Mouse (Mus musculus): Measurements from ENCODE around the gene Arid3a. TPM values are rescaled to one million over a fixed set of nuclear protein-coding genes. Genes with fewer than 3 reads are reported as not detected.

Arid3a gene
- total and polyA plus RNA-seq, 3 experiments = 48.4 to 114 (median 94.4) TPM

DNA sequence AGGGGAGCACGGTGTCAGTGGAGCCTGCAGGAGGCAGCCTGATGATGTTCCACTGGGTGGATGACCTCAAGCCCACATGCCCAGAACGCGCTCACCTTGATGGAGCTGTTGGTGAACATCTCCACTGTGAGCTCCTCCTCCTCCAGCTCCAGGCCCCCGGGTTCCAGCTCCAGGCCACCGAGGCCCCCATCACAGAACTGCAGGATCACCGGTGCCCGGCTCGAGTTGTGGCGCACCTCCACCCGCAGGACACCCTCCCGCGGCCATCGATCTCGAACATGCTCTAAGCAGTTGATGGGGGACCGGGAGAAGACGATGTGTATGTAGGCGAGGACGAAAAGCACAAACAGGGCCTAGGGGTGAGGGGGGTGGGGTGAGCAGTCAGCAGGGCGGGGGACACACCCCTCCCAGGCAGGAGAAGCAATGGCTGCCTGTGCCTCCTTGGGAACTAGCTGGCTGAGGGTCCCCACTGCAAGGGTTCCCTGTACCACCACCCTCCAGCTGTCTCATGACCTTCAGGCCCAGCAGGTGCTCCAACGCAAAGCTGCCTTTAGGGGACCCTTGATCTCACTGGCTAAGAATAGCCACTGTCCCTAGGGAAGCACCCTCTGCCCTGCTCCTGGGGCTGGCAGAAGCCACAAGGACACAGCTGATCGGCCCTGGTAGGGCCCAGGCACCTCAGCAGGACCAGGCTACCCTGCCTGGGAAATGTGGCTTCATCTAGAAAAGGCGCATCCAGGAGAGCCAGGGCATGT is 52.7 kb downstream of the Arid3a start:
- Histone ChIP-seq H3K27ac (ENCODE audit: insufficient read depth, low read depth) (no peak overlapping the region), H3K4me3 (replicated peaks in 1 of 3; ENCODE audit: low read depth in 2 of 3, low read length in 2 of 3, poor library complexity in 1 of 3) (no peak overlapping the region), H3K9me3 (replicated peaks; ENCODE audit: low read length) (peaks cover 17% of the 10 kb centered on the region), H3K27me3 (replicated peaks) (no peaks in the 10 kb centered on the region), H3K4me1 (ENCODE audit: control insufficient read depth in 1 of 2, insufficient read depth in 2 of 2) (peaks cover 18 to 34% of the 10 kb centered on the region in 2 experiments), H3K9ac (ENCODE audit: insufficient read depth, low read depth) (no peak overlapping the region), H3K79me2 (replicated peaks; ENCODE audit: control insufficient read depth, extremely low read depth, insufficient read depth, poor library complexity, severe bottlenecking) (peaks cover 35% of the 10 kb centered on the region), H3K36me3 (replicated peaks in 1 of 2; ENCODE audit: control insufficient read depth in 1 of 2, insufficient read depth in 1 of 2, low read length in 1 of 2) (peaks cover 61 to 78% of the 10 kb centered on the region in 2 experiments), H3K4me2 (ENCODE audit: insufficient read depth, low read depth, poor library complexity, severe bottlenecking) (no peak overlapping the region)
- in situ Hi-C loops (cut with MboI; ENCODE audit: low pct_ligation_motif_present, low pct_unique_long_range_greater_than_20kb, low sequenced_read_pairs) (no loop called here), dilution Hi-C loops (cut with MboI; ENCODE audit: extremely low pct_ligation_motif_present, extremely low pct_unique_long_range_greater_than_20kb, low sequenced_read_pairs) (no loop called here)
- TF ChIP-seq CHD1 (IDR thresholded peaks at IDR 0.05; ENCODE audit: low read depth, low read length) = no peak
- TF ChIP-seq RCOR1 (conservative IDR thresholded peaks at IDR 0.05; ENCODE audit: low read depth, low read length) = no peak
- TF ChIP-seq MAX (IDR thresholded peaks at IDR 0.05; ENCODE audit: low read length) = no peak
- no peak for TF ChIP-seq MEF2A (IDR thresholded peaks at IDR 0.05; ENCODE audit: borderline replicate concordance, low read depth, low read length)
- no peak for TF ChIP-seq HCFC1 (IDR thresholded peaks at IDR 0.05; ENCODE audit: low read depth, low read length)
- TF ChIP-seq MXI1 (IDR thresholded peaks at IDR 0.05; ENCODE audit: low read depth, low read length) = no peak
- TF ChIP-seq NELFE (IDR thresholded peaks at IDR 0.05; ENCODE audit: low read depth, low read length) = no peak
- no peak for TF ChIP-seq MAZ (IDR thresholded peaks at IDR 0.05; ENCODE audit: low read depth, low read length)
- no peak for TF ChIP-seq NRF1 (IDR thresholded peaks at IDR 0.05; ENCODE audit: low read depth, low read length)
- no peak for TF ChIP-seq POLR2AphosphoS2 (IDR thresholded peaks at IDR 0.05; ENCODE audit: low read depth, low read length)
- no peak for TF ChIP-seq SMC3 (IDR thresholded peaks at IDR 0.05; ENCODE audit: low read depth, low read length)
- no peak for TF ChIP-seq IRF4 (IDR thresholded peaks at IDR 0.05; ENCODE audit: low read depth, low read length)
- TF ChIP-seq MYC (IDR thresholded peaks at IDR 0.05; ENCODE audit: low read depth, low read length) = no peak
- TF ChIP-seq SIN3A (IDR thresholded peaks at IDR 0.05; ENCODE audit: low read length) = no peak
- TF ChIP-seq ZMIZ1 (IDR thresholded peaks at IDR 0.05; ENCODE audit: low read depth, low read length) = no peak
- no peak for TF ChIP-seq RAD21 (IDR thresholded peaks at IDR 0.05; ENCODE audit: low read depth, low read length)
- TF ChIP-seq PAX5 (IDR thresholded peaks at IDR 0.05; ENCODE audit: low read length) = no peak
- no peak for DNase-seq (ENCODE audit: extremely low read depth)

DNA sequence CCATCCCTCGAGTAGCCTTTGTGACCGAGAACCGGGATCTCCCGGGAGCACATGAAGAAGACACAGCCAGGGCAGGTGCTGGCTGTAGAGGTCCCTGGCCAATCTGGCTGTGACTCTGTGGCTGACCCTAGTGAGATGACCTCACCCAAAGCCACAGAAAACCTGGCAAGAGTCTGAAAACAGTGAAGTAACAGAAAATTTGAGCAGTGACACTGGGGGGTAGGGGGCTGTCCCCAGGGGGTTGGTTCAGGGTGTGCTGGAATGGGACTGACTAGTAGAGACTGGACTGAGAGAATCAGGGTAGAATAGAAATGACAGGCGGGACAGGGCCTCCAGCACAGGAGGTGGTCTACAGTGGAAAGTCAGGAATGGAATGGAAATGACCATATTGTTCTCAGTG is 56.4 kb downstream of the Arid3a start:
- dilution Hi-C loops (cut with MboI; ENCODE audit: extremely low pct_ligation_motif_present, extremely low pct_unique_long_range_greater_than_20kb, low sequenced_read_pairs) = no loop called here
- Histone ChIP-seq H3K27me3 (replicated peaks) (peaks cover 3% of the 10 kb centered on the region), H3K9ac (ENCODE audit: insufficient read depth, low read depth) (peak overlapping the region; percentile 99), H3K79me2 (replicated peaks; ENCODE audit: control insufficient read depth, extremely low read depth, insufficient read depth, poor library complexity, severe bottlenecking) (peaks cover 35% of the 10 kb centered on the region), H3K4me3 (replicated peaks in 1 of 3; ENCODE audit: low read depth in 2 of 3, low read length in 2 of 3, poor library complexity in 1 of 3) (peak overlapping the region; percentile 75 to 97 (median 89)), H3K36me3 (replicated peaks in 1 of 2; ENCODE audit: control insufficient read depth in 1 of 2, insufficient read depth in 1 of 2, low read length in 1 of 2) (peaks cover 27 to 43% of the 10 kb centered on the region in 2 experiments), H3K27ac (ENCODE audit: insufficient read depth, low read depth) (peak overlapping the region; percentile 82), H3K4me2 (ENCODE audit: insufficient read depth, low read depth, poor library complexity, severe bottlenecking) (peak overlapping the region; percentile 85), H3K4me1 (ENCODE audit: control insufficient read depth in 1 of 2, insufficient read depth in 2 of 2) (peaks cover 26 to 60% of the 10 kb centered on the region in 2 experiments), H3K9me3 (replicated peaks; ENCODE audit: low read length) (peaks cover 2% of the 10 kb centered on the region)
- TF ChIP-seq MEF2A (IDR thresholded peaks at IDR 0.05; ENCODE audit: borderline replicate concordance, low read depth, low read length) = no peak
- TF ChIP-seq BHLHE40 (IDR thresholded peaks at IDR 0.05; ENCODE audit: low read depth, low read length) = 0 out of 2 replicates have a peak, but pooled peaks have one; percentile 7
- TF ChIP-seq CHD1 (IDR thresholded peaks at IDR 0.05; ENCODE audit: low read depth, low read length) = peak; percentile 79; the same call in 1 of the 2 replicates
- peak; percentile 49; the same call in 1 of the 2 replicates for TF ChIP-seq RCOR1 (conservative IDR thresholded peaks at IDR 0.05; ENCODE audit: low read depth, low read length)
- no peak; the same call in 1 of the 2 replicates for TF ChIP-seq MXI1 (IDR thresholded peaks at IDR 0.05; ENCODE audit: low read depth, low read length)
- no peak; the same call in 1 of the 2 replicates for TF ChIP-seq ELF1 (IDR thresholded peaks at IDR 0.05; ENCODE audit: low read depth, low read length)
- DNase-seq (ENCODE audit: extremely low read depth) = no peak
- in situ Hi-C loops (cut with MboI; ENCODE audit: low pct_ligation_motif_present, low pct_unique_long_range_greater_than_20kb, low sequenced_read_pairs) = no loop called here
